Mouse (Mus musculus) WW6 (cell line): ENCODE results near the gene Zfyve27.
A peak's percentile ranks its signal among the peaks of the same experiment; 100 is the strongest.

Experiments
- DNase-seq: peaks from one replicate; pipeline ENCODE4 v3.0.0-alpha.2; 2013; ENCODE audit warnings: low read depth, low spot score

The Zfyve27 gene

GRCm38 (mm10) chr19:42163764-42164163 is at the start of gene Zfyve27:
Gene Zfyve27, plus strand, starts transcription at chr19:42163951.
- no peak for DNase-seq

GRCm38 (mm10) chr19:42115783-42116335 is 47.9 kb upstream of the Zfyve27 start:
- no peak for DNase-seq

GRCm38 (mm10) chr19:42118142-42118541 is 45.6 kb upstream of the Zfyve27 start:
- DNase-seq = no peak

- DNase-seq = no peak
Measured at GRCm38 (mm10) chr19:42118596-42118995, 45.2 kb upstream of the Zfyve27 start.

GRCm38 (mm10) chr19:42120451-42120850 is 43.3 kb upstream of the Zfyve27 start:
- no peak for DNase-seq

- DNase-seq = no peak
Measured at GRCm38 (mm10) chr19:42124684-42125083, 39.1 kb upstream of the Zfyve27 start.

GRCm38 (mm10) chr19:42125501-42126218 is 38.1 kb upstream of the Zfyve27 start:
- no peak for DNase-seq

- no peak for DNase-seq
Measured at GRCm38 (mm10) chr19:42126219-42126605, 37.5 kb upstream of the Zfyve27 start.

GRCm38 (mm10) chr19:42127024-42127423 is 36.7 kb upstream of the Zfyve27 start:
- DNase-seq = no peak

GRCm38 (mm10) chr19:42128052-42128740 is 35.6 kb upstream of the Zfyve27 start:
- no peak for DNase-seq

GRCm38 (mm10) chr19:42128787-42129508 is 34.8 kb upstream of the Zfyve27 start, which contains the start of gene Avpi1:
Gene Avpi1, minus strand, starts transcription at chr19:42129059.
- DNase-seq = peak; percentile 99

- DNase-seq = no peak
Measured at GRCm38 (mm10) chr19:42129509-42130293, 34.0 kb upstream of the Zfyve27 start.

- no peak for DNase-seq
Measured at GRCm38 (mm10) chr19:42130294-42130606, 33.5 kb upstream of the Zfyve27 start.

- no peak for DNase-seq
Measured at GRCm38 (mm10) chr19:42131101-42131500, 32.6 kb upstream of the Zfyve27 start.

GRCm38 (mm10) chr19:42135070-42135469 is 28.7 kb upstream of the Zfyve27 start:
- no peak for DNase-seq

- DNase-seq = no peak
Measured at GRCm38 (mm10) chr19:42136126-42136525, 27.6 kb upstream of the Zfyve27 start.

- DNase-seq = no peak
Measured at GRCm38 (mm10) chr19:42137167-42137672, 26.5 kb upstream of the Zfyve27 start.

GRCm38 (mm10) chr19:42138517-42139285 is 25.1 kb upstream of the Zfyve27 start:
- DNase-seq = no peak

GRCm38 (mm10) chr19:42139724-42140517 is 23.8 kb upstream of the Zfyve27 start:
- DNase-seq = no peak

- DNase-seq = no peak
Measured at GRCm38 (mm10) chr19:42141998-42142397, 21.8 kb upstream of the Zfyve27 start.
